Mouse (Mus musculus) adrenal gland, adult 10 weeks (tissue): Measurements from ENCODE around the gene Dnajb12. TPM values are rescaled to one million over a fixed set of nuclear protein-coding genes. Genes with fewer than 3 reads are reported as not detected.

Experiments used
- polyA plus RNA-seq: library from polyadenylated mRNA; stranded (reverse); fragments of 350-450 nt; fragmentation: Illumina TruSeq; extraction: RNeasy Lipid Tissue Mini Kit (QIAGEN cat#74804); gene quantifications from one replicate; pipeline ENCODE4 v1.2.3, GENCODE M21; 2014; ENCODE audit warnings: low read depth, low replicate concordance

Dnajb12 gene
- polyA plus RNA-seq = 9.2 TPM

DNA sequence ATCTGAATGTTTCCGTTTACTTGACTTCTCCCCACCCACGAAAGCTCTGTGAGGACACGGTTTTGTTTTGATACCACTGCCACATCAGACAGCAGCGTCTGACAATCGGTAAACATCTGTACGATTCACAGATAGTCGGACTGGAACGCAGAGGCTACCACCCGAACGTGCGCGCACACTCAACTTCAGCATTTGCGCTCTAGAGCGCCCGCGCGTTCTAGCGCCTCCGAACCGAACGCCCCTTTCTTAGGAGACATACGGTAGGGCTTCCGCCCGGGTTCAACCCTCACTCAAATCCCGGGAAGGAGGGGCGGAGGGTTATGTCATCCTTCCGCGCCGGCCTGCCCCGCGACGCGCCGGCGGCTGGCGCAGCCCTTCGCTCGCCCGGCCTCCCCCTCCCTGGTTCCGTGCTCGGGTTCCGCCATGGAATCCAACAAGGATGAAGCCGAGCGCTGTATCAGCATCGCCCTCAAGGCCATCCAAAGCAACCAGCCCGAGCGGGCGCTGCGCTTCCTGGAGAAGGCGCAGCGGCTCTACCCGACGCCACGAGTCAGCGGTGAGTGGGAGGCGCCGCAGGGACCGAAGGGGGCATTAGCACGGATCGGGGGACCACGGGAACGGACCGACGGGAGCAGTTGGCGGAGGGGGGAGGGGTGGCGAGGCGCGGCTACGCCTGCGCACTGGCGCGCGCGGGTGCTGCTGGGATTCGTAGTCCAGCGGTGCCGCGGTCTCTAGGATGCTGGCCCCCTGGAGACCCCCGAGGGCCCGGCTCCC lies at the start of gene Dnajb12:
Dnajb12 (plus strand) TSS at position 302 of the 774 bp plus-strand sequence.

Other genes with a start within 250 kb of the Dnajb12 start
- 39.2 TPM for gene Micu1, start 177.1 kb upstream of the Dnajb12 start, polyA plus RNA-seq
- gene Ddit4, start 72.3 kb downstream of the Dnajb12 start, polyA plus RNA-seq = 11.1 TPM
- gene Ascc1, start 123.2 kb downstream of the Dnajb12 start, polyA plus RNA-seq = 15.6 TPM
- 31.5 TPM for gene Anapc16, start 123.6 kb downstream of the Dnajb12 start, polyA plus RNA-seq
- 19.0 TPM for gene Spock2, start 226.7 kb downstream of the Dnajb12 start, polyA plus RNA-seq